17 mouse cellular contexts compared by ENCODE assay signal in the genomic region with DNA sequence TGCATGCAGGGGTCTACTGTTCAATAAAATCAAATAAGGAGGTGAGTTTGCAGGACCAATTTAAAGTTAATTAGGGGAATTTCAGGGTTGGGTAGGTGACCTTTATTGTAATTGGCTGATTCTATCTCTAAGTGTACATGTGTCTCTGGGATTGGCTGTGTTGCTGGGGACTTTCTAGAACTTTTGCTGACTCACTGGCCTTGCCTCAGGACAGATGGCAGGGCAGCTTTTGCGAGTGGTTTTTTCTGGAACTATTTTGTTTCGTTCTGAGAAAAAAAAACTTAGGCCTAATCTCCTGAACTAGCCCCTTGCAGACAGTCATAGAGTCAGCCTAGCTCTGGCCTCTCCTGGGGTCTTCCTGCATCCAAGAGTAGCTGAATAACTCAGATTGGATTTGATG.
"Had no signal": no experiment of that assay in that cellular context is flagged by ENCODE, and none has a peak within 500 bp of the region (broad histone marks: within the 10 kb centered on the region; RNA-seq: fewer than 3 reads in every experiment).

No protein-coding gene starts in this region.

- H3K9me3 ChIP-seq: lung, embryonic 15.5 days; megakaryocyte, embryonic 14.5 days; midbrain, embryonic 13.5 days; midbrain, embryonic 15.5 days; neural tube, embryonic 12.5 days had no signal

- H3K9ac ChIP-seq: lung, embryonic 15.5 days; midbrain, embryonic 13.5 days; midbrain, embryonic 15.5 days; neural tube, embryonic 12.5 days had no signal

- H3K4me1 ChIP-seq: lung, embryonic 15.5 days; midbrain, embryonic 13.5 days; midbrain, embryonic 15.5 days; neural tube, embryonic 12.5 days had no signal

- H3K27ac ChIP-seq: lung, embryonic 15.5 days; macrophage; midbrain, embryonic 13.5 days; midbrain, embryonic 15.5 days; neural tube, embryonic 12.5 days had no signal

- H3K27me3 ChIP-seq: lung, embryonic 15.5 days; megakaryocyte, embryonic 14.5 days; midbrain, embryonic 13.5 days; midbrain, embryonic 15.5 days; neural tube, embryonic 12.5 days had no signal

- ATAC-seq: lung, postnatal 0 days; midbrain, embryonic 13.5 days; midbrain, embryonic 15.5 days had no signal

- H3K4me3 ChIP-seq: lung, embryonic 15.5 days; megakaryocyte, embryonic 14.5 days; midbrain, embryonic 13.5 days; midbrain, embryonic 15.5 days; neural tube, embryonic 12.5 days had no signal

- H3K4me2 ChIP-seq: lung, embryonic 15.5 days; midbrain, embryonic 11.5 days; midbrain, embryonic 13.5 days; midbrain, embryonic 15.5 days; neural tube, embryonic 12.5 days had no signal

- H3K36me3 ChIP-seq: lung, embryonic 15.5 days; midbrain, embryonic 13.5 days; midbrain, embryonic 15.5 days; neural tube, embryonic 12.5 days had no signal

- DNase-seq: lung, adult 2 months; lung, postnatal 36 days; right cerebral cortex, adult 18-20 months; right cerebral cortex, postnatal 25 days; right cerebral cortex, postnatal 4 days; spleen, adult 18-20 months; thymus, adult 18-20 months; thymus, postnatal 14 days; thymus, postnatal 36 days had no signal
